Mouse (Mus musculus) bone marrow macrophage, adult 2 months (primary cell): ENCODE measurements around the gene Hesx1. TPM values are rescaled to one million over a fixed set of nuclear protein-coding genes. Genes with fewer than 3 reads are reported as not detected.

Experiments
- H3K27ac ChIP-seq: 2 replicates; pipeline ENCODE4 v1.5.1; 2012; ENCODE audit warnings: low read depth, low read length; ENCODE audit not compliant: insufficient read depth
- H3K4me1 ChIP-seq: 2 replicates; pipeline ENCODE4 v1.6.1; 2012; ENCODE audit warnings: low read length; ENCODE audit not compliant: control insufficient read depth, insufficient read depth
- H3K4me3 ChIP-seq: 2 replicates; pipeline ENCODE4 v1.5.1; 2012; ENCODE audit warnings: mild to moderate bottlenecking, low read length, moderate library complexity; ENCODE audit not compliant: insufficient read depth
- CTCF ChIP-seq: IDR thresholded peaks from 2 replicates; pipeline ENCODE4 v1.5.1; 2012; ENCODE audit warnings: low read depth, mild to moderate bottlenecking, low read length, moderate library complexity
- POLR2A ChIP-seq: IDR thresholded peaks from 2 replicates; pipeline ENCODE4 v1.6.1; 2012; ENCODE audit warnings: mild to moderate bottlenecking, low read depth, low read length, borderline replicate concordance
- polyA plus RNA-seq: library from polyadenylated mRNA; stranded (reverse); fragments of >200 nt; gene quantifications from 2 replicates; pipeline ENCODE4 v1.2.4, GENCODE M21; 2012; ENCODE audit not compliant: missing spikeins, insufficient read depth, insufficient read length

Hesx1 gene
- polyA plus RNA-seq, 1 experiment, result not detected

DNA sequence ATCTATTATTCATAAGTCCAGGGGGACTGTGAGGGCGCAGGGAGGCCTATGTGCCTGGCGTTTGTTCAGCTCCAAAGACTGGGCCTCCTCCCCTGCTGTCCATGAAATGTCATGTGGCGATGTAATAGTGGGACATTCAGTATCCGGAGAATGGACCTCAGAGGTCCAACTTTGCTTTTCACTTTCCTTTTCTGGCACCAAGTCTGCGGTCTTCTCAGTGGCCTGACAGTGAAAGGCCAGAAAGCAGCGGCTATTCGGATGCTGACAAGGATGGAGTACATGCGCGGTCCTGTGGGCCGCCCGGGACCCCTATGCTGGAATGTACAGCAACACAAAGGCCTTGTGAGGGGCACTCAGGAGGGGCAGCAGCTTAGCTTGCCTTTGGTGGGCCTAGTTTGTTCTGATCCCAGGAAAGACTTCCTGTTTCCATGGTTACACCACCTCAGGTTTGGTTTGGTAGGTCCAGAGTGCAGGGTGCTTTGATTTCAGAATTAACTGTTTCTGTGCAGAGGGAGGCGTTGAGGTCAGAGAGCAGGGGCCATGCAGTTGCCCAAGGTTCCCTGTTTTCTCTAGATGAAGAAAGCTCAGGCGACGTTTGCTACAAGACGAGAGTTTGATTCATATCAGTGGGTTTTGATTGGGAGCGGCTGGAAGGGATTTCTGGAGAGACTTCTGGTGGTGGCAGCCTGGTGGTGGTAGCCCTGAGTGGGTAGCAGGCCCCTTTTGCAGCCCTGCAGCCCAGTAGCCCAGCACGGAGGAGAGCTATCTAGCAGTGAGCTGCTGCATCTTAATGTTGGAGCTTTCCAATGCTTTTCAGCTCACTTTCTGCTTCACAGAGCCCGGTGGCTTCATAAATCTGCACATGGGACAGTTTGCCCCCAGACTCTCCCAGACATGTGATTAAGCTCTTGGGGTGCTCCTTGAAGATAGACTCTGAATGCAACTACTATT is 56.6 kb downstream of the Hesx1 start:
- no peak overlapping the region for H3K4me3 ChIP-seq
- no peak for TF ChIP-seq POLR2A
- TF ChIP-seq CTCF, result no peak
- no peaks in the 10 kb centered on the region for H3K4me1 ChIP-seq
- no peak overlapping the region for H3K27ac ChIP-seq

DNA sequence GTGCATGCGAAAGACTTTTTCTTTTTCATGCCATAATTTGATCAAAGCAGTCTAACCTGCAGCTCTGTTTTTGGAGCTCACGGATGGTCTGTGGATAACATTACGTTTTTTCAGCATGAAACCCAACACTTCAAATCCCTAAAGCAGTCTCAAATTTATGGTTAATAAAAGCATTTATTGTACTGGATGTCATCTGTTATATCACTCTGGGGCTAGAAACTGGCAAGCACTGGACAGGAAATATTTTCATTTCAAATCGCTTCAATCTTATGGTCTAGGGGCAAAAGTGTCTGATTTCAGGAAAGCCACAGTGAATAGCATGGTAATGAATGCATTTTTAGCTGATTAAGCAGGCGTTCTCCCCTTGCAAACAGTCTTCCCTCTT is 57.3 kb downstream of the Hesx1 start:
- Histone ChIP-seq H3K27ac (no peak overlapping the region), H3K4me1 (no peaks in the 10 kb centered on the region), H3K4me3 (no peak overlapping the region)
- TF ChIP-seq CTCF (no peak), POLR2A (no peak)

Other genes with a start within 250 kb of the Hesx1 start
- not detected in 2 replicates for gene Asb14, start 99.9 kb upstream of the Hesx1 start, polyA plus RNA-seq
- gene Appl1, start 23.2 kb upstream of the Hesx1 start, polyA plus RNA-seq, result 17.2 and 24.5 TPM in 2 replicates
- gene Il17rd, start 44.5 kb downstream of the Hesx1 start, polyA plus RNA-seq, result 0.11 and 0.32 TPM in 2 replicates
- gene Arhgef3, start 120.5 kb downstream of the Hesx1 start, polyA plus RNA-seq, result 10.2 and 10.3 TPM in 2 replicates